Mouse (Mus musculus) C2C12 (cell line): ENCODE data around the gene Hivep1. TPM values are rescaled to one million over a fixed set of nuclear protein-coding genes. Genes with fewer than 3 reads are reported as not detected.

Experiments
- H3K27me3 ChIP-seq: one replicate; pipeline ENCODE4 v1.6.1; 2011; ENCODE audit not compliant: control insufficient read depth, insufficient read depth, insufficient read length
- H3K36me3 ChIP-seq: one replicate; pipeline ENCODE4 v1.6.1; 2011; ENCODE audit not compliant: control insufficient read depth, insufficient read depth
- H3K4me3 ChIP-seq: one replicate; pipeline ENCODE4 v1.5.1; 2011; ENCODE audit warnings: mild to moderate bottlenecking, control low read depth; ENCODE audit not compliant: poor library complexity, insufficient read depth, severe bottlenecking
- H3K79me2 ChIP-seq: one replicate; pipeline ENCODE4 v1.6.1; 2011; ENCODE audit not compliant: control insufficient read depth, insufficient read depth
- H3K79me3 ChIP-seq: one replicate; pipeline ENCODE4 v1.6.1; 2011; ENCODE audit warnings: low read depth, control low read depth
- H3ac ChIP-seq: one replicate; pipeline ENCODE3; 2011; ENCODE audit warnings: low read depth; ENCODE audit not compliant: control insufficient read depth, insufficient read length
- CEBPB ChIP-seq: IDR thresholded peaks from one replicate; pipeline ENCODE4 v1.6.1; 2011; ENCODE audit warnings: low read depth, mild to moderate bottlenecking, control low read depth, moderate library complexity
- CTCF ChIP-seq: IDR thresholded peaks from one replicate; pipeline ENCODE4 v1.5.1; 2011; ENCODE audit not compliant: control insufficient read depth, insufficient read depth, insufficient read length
- FOSL1 ChIP-seq: IDR thresholded peaks from one replicate; pipeline ENCODE4 v1.8.0; 2011; ENCODE audit warnings: mild to moderate bottlenecking, low read length; ENCODE audit not compliant: poor library complexity, insufficient read depth, severe bottlenecking
- MAX ChIP-seq: IDR thresholded peaks from one replicate; pipeline ENCODE4 v1.6.1; 2011; ENCODE audit warnings: mild to moderate bottlenecking, control low read depth
- MYOD1 ChIP-seq: IDR thresholded peaks from one replicate; pipeline ENCODE4 v1.6.1; 2011; ENCODE audit warnings: low read depth; ENCODE audit not compliant: control insufficient read depth, insufficient read length
- MYOG ChIP-seq: IDR thresholded peaks from one replicate; pipeline ENCODE4 v1.6.1; 2011; ENCODE audit not compliant: control insufficient read depth, insufficient read length; ENCODE audit errors: extremely low read depth
- USF1 ChIP-seq: IDR thresholded peaks from one replicate; pipeline ENCODE4 v1.6.1; 2011; ENCODE audit warnings: low read depth, mild to moderate bottlenecking, control low read depth, moderate library complexity
- long read RNA-seq, 2 experiments: library from polyadenylated mRNA; unstranded; transcript quantifications; one replicate each; pipeline ENCODE4 v2.0.0; 2019 to 2020
- polyA plus RNA-seq: library from polyadenylated mRNA; unstranded; fragments of >200 nt; fragmentation: generic; extraction: Trizol; gene quantifications from one replicate; pipeline ENCODE4 v1.2.1, GENCODE M21; 2012; ENCODE audit warnings: missing spikeins

Gene Hivep1
- 2.2 TPM for polyA plus RNA-seq
- long read RNA-seq, experiment 1, partial matches to known transcripts: 2 of 2 reads
- long read RNA-seq, experiment 1, other reads (novel, unspliced or antisense): 0 of 2 reads
- long read RNA-seq, experiment 2, partial matches to known transcripts: 4 of 6 reads
- long read RNA-seq, experiment 2, other reads (novel, unspliced or antisense): 2 of 6 reads

DNA sequence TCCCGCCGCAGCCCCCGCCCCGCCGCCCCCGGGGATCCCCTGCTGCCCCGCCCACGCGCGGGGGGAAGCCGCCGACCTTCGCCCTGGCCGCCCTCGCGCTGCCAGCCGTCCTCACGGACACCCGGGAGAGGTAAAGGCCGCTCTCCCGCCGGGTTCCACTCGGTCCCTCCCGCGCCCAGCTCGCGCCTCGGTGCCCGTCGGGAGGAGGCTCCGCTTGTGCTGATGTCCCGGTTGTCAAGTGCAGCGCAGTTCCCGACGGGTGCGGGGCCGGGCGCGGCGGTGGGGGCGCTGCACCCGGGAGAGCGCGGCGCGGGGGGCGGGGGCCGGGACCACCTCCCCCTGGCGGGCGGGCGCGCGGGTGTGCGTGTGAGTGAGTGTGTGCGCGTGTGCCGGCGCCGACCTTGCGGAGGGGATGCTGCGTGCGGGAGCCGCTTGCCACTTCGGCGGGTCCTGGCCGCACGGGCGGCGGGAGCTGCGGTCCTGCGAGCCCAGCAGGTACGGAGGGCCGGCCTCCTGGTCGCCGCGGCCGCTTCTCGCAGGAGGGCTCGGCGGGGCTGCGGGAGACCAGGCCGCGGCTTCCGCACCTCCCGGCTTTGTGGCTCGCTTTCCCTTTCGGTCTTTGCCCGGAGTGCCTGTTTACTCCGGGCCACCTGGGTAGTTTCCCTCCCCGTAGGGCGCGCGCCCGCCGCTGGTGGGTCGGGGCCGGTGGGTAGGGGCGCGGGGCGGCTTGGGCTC, at the start of gene Hivep1:
Gene Hivep1, plus strand, starts transcription at position 61 of the 735 bp plus-strand sequence.
- Histone ChIP-seq H3K27me3 (no peaks in the 10 kb centered on the region), H3ac (peak within 1 kb of the TSS; percentile 90), H3K4me3 (peak within 1 kb of the TSS; percentile 49), H3K79me3 (no peaks in the 10 kb centered on the region), H3K36me3 (no peaks in the 10 kb centered on the region), H3K79me2 (peaks cover 27% of the 10 kb centered on the region)
- no peak for TF ChIP-seq CEBPB
- no peak for TF ChIP-seq FOSL1
- no peak for TF ChIP-seq USF1
- TF ChIP-seq MAX: no peak
- no peak for TF ChIP-seq MYOG
- TF ChIP-seq CTCF: no peak
- no peak for TF ChIP-seq MYOD1

DNA sequence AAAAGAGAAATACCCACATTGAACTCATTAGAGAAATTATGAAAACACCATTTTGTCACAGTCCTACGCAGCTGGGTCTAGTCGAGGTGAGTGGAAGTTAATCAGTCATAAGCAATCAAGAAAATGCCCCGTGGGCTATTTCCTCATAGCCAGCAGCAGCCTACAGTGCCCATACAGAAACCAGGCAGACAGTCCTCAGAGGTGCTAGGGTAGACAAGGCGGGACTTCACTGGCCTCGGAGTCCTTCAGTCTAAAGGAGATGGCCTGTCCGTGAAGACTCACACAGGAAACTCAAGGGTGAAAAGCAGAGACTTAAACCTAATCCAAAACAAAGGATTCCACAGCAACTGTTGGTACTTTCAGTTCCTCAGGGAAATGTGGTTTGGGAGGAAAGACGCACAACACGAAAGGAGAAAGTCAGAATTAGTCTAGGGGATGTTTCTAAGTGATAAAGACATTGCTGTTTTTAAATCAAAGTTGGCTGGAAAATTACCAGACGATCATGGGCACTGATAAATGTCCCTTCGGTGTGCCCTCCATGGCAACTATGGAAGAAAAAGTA, 36.3 kb upstream of the Hivep1 start:
- H3K79me2 ChIP-seq: no peaks in the 10 kb centered on the region
- H3K36me3 ChIP-seq: no peaks in the 10 kb centered on the region
- no peaks in the 10 kb centered on the region for H3K27me3 ChIP-seq
- no peak for TF ChIP-seq CTCF
- TF ChIP-seq USF1: no peak
- TF ChIP-seq FOSL1: no peak
- TF ChIP-seq MAX: no peak
- no peak for TF ChIP-seq MYOG
- no peak for TF ChIP-seq CEBPB
- no peak for TF ChIP-seq MYOD1
- H3K4me3 ChIP-seq: no peak overlapping the region
- no peak overlapping the region for H3ac ChIP-seq
- no peaks in the 10 kb centered on the region for H3K79me3 ChIP-seq

DNA sequence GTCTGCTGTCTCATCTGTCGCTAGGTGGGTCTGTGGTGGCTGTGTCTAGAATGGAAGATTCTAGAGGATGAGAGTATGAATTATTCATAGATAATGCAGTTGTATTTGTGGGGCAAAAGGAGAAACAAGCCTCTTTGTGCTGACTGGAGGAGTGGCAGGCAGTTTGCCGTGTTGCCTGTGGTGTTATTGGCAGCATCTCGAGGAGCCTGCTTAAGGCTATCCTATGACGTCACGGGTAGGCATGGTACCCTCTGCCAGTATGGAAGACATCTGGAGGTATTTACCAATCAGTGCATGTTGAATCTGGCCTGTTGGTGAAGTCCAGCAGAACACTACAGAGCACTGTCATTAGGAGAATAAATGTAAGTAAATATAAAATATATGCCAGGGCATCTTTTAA, 35.6 kb upstream of the Hivep1 start:
- H3K79me2 ChIP-seq: no peaks in the 10 kb centered on the region
- TF ChIP-seq USF1 (no peak), MYOD1 (no peak), CEBPB (no peak), CTCF (no peak), FOSL1 (no peak), MAX (no peak), MYOG (no peak)
- no peak overlapping the region for H3ac ChIP-seq
- no peaks in the 10 kb centered on the region for H3K27me3 ChIP-seq
- H3K36me3 ChIP-seq: no peaks in the 10 kb centered on the region
- no peak overlapping the region for H3K4me3 ChIP-seq
- no peaks in the 10 kb centered on the region for H3K79me3 ChIP-seq

DNA sequence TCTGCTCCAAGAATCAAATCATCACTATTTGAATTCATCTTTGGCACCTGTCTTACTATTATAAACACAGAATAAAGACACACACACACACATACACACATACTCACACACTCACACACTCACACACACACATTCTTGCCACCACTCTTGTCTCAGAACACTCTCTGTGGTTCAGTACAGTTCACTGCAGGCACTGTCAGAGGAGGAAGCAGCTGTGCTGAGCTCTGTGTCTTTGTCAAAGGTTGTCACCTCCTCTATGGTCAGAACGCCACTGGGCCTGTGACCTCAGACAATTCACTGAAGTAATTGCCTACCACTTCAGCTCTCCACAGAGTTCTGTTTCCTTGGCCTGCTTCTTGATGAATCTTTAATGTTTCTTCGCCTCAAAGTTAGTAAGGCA, 33.5 kb upstream of the Hivep1 start:
- no peaks in the 10 kb centered on the region for H3K36me3 ChIP-seq
- no peaks in the 10 kb centered on the region for H3K27me3 ChIP-seq
- no peak for TF ChIP-seq FOSL1
- TF ChIP-seq USF1: no peak
- TF ChIP-seq CEBPB: no peak
- TF ChIP-seq CTCF: no peak
- TF ChIP-seq MYOG: no peak
- TF ChIP-seq MYOD1: no peak
- TF ChIP-seq MAX: no peak
- H3K79me3 ChIP-seq: no peaks in the 10 kb centered on the region
- no peak overlapping the region for H3K4me3 ChIP-seq
- no peaks in the 10 kb centered on the region for H3K79me2 ChIP-seq
- H3ac ChIP-seq: no peak overlapping the region

DNA sequence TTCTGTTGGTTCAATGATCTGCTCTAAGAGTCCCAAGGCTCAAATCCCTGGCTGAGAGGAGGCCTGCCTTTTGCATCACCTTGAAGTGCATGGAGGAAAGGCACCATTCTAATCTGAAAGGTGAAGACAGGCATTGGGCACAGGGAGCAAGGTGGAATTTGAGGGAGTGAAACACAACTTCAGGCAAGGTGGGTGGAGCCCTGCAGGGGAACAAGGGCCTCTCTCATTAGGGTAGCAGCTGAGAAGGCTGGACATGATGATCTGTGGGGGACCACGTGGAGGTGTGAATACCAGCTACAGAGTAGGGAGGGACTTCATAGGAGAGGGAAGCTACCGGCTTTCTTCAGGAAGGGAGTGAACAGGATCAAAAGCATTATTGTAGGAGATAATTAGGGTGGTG, 10.6 kb upstream of the Hivep1 start:
- H3K79me3 ChIP-seq: no peaks in the 10 kb centered on the region
- peaks cover 3% of the 10 kb centered on the region for H3K27me3 ChIP-seq
- TF ChIP-seq MYOG (no peak), CTCF (no peak), MAX (no peak)

More for the DNA sequence above, 10.6 kb upstream of the Hivep1 start:
- no peaks in the 10 kb centered on the region for H3K79me2 ChIP-seq
- no peaks in the 10 kb centered on the region for H3K36me3 ChIP-seq
- H3ac ChIP-seq: no peak overlapping the region
- no peak overlapping the region for H3K4me3 ChIP-seq
